Mouse (Mus musculus): Measurements from ENCODE around the gene Mthfr. TPM values are rescaled to one million over a fixed set of nuclear protein-coding genes. Genes with fewer than 3 reads are reported as not detected.
"Not testable (repeated sequence)": the region's sequence is repeated elsewhere in the genome, so short reads cannot be mapped to it uniquely, and the experiment has no call there.

Mthfr gene
- total RNA-seq, 2 experiments from 2014 or later = 23.3 to 24.9 TPM

DNA sequence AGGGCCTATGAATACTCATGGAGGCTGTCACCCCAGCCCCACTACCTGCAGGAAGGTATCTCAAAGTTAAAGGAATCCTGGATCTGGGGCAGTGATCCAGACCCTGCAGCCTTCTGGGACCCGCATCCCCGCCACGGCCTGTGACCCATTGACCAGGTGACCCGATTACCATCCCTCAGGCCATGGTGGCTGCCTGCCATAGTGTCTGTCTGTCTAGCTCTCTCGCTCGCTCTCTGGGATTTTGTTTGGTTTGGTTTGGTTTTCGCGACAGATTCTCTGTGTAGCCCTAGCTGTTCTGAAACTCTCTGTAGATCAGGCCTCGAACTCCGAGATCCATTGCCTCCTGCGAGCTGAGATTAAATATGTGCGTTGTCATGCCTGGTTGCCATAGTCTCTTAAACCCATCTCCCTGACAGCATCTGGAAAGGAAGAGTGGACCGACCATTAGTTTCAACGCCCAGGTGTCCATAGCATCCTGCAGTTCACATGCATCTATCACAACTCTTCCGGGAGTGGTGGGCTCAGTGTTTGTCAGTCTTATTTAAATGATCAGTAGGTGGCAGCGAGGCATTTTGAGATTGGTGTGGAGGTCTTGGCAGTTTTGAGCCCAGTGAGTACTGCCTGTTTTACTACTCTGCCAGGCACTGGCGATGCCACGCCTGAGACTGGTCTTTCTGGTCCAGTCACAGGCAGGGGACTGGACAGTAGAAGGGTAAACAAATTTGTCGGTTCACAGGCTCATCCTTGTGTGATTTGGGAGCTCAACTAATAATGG is 564 bp downstream of the Mthfr start:
- DNase-seq (ENCODE audit: low spot score in 2 of 2) = no peak

DNA sequence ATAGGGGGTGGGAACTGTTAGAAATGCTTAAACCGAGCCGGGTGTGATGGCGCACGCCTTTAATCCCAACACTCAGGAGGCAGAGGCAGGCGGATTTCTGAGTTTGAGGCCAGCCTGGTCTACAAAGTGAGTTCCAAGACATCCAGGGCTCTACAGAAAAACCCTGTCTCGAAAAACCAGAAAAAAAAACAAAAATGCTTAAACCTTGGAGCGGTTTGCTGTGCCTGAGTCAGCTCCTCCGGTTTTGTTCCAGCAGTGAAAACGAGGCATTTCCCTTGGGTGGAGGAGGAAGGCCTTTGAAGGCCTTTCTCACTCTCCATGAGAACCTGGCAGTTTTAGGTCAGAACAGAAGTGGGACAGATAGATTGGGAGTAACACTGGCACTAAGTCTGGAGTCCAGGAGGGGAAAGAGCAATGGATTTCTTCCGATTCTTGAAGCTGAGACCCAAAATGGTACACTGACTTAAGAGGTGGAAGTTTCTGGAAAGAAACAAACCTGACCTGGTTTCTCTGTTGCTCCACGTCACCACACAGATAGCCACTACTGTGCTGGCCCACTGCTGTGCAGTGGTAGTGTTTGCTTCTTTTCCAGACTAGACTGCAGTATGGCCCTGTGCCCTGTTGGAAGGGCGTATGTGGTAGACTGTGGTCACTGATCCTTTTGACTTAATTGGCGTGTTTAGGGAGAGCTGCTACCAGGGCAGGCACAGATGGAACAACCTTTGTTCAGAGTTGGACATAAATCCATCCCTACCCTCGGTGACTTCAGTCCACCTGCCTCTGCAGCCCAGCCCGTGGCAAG is 1.4 kb downstream of the Mthfr start:
- no peak for DNase-seq (ENCODE audit: low spot score in 2 of 2)

DNA sequence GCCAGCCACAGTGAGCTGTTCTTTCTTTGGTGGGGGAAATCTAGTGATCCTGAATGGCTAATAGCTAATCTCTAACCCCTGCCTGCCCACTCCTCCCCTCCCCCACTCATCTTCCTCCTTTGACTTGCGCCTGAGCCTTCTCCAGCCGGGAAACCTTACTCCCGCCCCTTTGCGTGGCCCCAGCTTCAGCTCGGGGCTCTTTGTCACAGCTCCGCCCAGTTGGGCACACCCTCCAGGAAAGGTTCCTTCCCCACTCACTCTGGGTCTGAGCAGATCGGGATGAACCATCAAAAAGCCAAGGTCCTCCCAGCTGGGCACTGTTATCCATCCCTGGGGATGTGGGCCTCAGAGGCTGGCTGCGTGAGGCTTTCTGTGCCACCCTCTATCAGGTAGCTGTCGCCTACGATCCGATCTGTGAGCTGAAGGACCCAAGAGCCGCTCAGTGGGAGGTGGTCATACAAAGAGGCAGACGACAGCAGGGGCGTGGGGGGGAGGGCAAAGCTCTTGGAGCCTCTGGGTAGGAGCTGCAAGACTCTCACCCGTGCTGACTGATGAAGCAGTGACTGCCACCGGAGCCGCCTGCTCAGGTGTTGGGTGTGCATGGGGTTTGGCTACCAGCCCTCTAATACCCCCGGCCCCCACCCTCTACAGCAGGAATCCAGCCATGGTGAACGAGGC is 2.2 kb downstream of the Mthfr start:
- no peak for DNase-seq (ENCODE audit: low spot score in 2 of 2)

DNA sequence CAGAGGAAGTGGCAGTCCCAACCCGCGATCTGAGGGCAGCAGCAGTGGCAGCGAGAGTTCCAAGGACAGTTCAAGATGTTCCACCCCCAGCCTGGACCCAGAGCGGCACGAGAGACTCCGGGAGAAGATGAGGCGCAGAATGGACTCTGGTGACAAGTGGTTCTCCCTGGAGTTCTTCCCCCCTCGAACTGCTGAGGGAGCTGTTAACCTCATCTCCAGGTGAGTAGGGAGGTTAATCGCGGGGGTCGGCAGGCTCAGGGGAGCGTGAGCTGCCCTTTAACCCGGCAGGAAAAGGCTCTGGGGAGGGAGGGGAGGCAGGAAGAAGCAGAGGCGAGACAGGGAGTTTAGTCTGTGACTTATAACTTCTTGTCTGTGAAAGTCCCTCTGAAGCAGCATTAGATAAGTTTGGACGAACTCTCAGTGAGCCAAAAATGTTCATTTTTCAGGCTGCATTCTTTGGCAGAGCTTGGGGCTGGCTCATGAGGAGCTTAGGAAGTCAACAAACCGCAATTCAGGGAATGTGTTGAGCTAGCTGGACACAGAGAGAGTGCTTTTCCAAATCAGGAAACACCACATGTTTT is 2.8 kb downstream of the Mthfr start:
- DNase-seq (ENCODE audit: low spot score in 2 of 2) = no peak

DNA sequence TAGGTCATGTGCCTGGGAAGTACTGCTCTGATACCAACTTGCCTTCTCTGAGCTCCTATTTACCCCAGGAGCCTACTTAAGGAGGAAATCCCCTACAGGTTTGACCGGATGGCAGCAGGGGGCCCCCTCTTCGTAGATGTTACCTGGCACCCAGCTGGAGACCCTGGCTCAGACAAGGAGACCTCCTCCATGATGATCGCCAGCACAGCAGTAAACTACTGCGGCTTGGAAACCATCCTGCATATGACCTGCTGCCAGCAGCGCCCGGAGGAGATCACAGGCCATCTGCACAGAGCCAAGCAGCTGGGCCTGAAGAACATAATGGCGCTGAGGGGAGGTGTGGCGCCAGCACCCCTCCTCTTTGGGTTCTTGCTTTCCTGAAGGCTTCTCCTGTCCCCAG is 4.5 kb downstream of the Mthfr start:
- not testable (repeated sequence) for DNase-seq (ENCODE audit: low spot score in 2 of 2)

GRCm38 (mm10) chr4:148044113-148044512 is 5.2 kb downstream of the Mthfr start:
- DNase-seq (ENCODE audit: low spot score in 2 of 2) = no peak

GRCm38 (mm10) chr4:148046450-148047031 is 7.7 kb downstream of the Mthfr start:
- DNase-seq (ENCODE audit: low spot score in 2 of 2) = no peak

DNA sequence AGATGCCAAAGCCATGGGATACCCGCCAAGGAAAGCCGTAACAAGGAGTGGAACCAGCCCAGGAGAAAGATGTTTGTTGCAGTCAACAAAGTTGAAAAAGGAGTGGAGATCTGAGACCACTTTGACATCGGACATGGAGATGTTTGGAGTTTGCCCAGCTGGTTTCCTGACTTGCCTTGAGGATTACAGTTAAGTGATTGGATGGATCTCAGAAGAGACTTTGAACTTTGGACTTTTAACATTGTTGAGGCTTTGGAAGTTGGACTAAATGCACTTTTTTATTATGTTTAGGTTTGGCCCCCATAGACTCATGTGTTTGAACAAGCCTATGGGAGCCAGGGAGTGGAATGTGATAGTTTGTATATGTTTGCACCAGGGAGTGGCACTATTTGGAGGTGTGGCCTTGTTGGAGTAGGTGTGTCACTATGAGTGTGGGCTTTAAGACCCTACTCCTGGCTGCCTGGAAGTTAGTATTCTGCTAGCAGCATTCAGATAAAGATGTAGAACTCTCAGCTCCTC is 11.6 kb downstream of the Mthfr start:
- not testable (repeated sequence) for DNase-seq (ENCODE audit: low spot score in 2 of 2)

DNA sequence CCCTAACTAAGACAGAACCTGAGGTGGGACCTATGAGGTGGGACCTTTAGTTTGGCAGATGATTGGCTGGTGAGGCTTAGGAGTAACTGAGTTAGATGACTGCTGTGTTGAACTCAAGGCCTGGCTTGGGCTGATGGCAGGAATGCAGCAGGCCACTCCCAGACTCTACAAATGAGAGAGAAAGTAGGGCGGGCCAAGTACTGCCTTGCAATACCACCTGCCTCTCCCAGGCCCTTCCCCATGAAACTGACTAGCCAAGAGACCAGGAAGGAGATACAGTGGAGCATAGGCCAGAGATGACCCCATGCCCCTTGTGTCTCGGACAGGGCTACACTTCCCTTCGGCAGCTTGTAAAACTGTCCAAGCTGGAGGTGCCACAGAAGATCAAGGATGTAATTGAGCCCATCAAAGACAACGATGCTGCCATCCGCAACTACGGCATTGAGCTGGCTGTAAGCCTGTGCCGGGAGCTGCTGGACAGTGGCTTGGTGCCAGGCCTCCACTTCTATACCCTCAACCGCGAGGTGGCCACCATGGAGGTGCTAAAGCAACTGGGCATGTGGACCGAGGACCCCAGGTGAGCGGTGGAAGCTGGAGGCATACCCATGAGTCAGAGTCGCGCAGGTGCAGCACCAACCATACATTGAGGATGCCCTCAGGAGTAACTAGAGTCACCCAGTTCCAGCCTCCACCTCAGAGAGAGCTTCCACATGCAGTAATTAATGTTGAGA is 12.3 kb downstream of the Mthfr start:
- no peak for DNase-seq (ENCODE audit: low spot score in 2 of 2)

- DNase-seq (ENCODE audit: low spot score in 2 of 2) = no peak
Observed at GRCm38 (mm10) chr4:148051886-148052285, 13.0 kb downstream of the Mthfr start.

- no peak for DNase-seq (ENCODE audit: low spot score in 2 of 2)
Observed at GRCm38 (mm10) chr4:148052976-148053375, 14.1 kb downstream of the Mthfr start.

DNA sequence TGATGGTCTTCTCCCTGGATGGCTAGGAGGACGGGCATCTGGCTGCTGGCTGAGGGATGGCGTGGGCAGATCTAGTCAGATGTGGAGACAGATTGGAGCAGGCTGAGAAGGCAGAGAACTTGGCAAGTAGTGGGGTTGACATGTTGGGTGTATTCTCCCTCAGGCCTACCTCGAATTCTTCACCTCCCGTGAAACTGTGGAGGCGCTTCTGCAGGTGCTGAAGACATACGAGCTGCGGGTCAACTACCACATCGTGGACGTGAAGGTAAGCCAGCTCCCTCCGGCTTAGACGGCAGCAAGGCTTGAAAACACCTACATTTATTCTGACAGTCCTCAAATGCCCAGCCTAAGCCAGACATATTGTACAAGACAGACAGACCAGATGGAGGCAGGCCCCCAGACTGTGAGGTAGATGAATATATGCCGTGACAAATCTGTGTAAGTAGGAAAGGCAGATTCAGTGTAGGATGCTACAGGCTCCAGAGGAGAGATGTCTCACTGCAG is 14.6 kb downstream of the Mthfr start:
- peak; percentile 51 to 58 for DNase-seq (ENCODE audit: low spot score in 2 of 2)

DNA sequence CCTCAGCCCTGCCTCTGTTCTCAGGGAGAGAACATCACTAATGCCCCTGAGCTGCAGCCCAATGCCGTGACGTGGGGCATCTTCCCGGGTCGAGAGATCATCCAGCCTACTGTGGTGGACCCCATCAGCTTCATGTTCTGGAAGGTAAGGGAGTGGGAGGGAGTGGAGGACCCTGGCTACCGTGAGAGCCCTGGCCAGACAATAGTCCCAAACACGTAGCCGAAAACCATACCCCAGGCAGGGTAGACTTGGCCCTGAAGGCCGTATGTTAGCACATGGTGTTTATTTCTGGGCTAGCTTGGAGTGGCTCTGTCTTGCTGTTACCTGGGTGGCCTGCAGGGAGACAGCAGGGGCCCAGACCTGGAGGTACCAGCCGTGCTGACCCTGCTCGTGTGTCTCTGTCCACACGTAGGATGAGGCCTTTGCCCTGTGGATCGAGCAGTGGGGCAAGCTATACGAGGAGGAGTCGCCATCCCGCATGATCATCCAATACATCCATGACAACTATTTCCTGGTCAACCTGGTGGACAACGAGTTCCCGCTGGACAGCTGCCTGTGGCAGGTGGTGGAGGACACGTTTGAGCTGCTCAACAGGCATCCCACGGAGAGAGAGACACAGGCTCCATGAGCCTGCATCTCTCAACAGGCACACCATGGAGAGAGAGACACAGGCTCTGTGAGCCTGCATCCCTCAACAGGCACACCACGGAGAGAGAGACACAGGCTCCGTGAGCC is 16.3 kb downstream of the Mthfr start:
- no peak for DNase-seq (ENCODE audit: low spot score in 2 of 2)

- DNase-seq (ENCODE audit: low spot score in 2 of 2) = no peak
Observed at GRCm38 (mm10) chr4:148056246-148056645, 17.4 kb downstream of the Mthfr start.

DNA sequence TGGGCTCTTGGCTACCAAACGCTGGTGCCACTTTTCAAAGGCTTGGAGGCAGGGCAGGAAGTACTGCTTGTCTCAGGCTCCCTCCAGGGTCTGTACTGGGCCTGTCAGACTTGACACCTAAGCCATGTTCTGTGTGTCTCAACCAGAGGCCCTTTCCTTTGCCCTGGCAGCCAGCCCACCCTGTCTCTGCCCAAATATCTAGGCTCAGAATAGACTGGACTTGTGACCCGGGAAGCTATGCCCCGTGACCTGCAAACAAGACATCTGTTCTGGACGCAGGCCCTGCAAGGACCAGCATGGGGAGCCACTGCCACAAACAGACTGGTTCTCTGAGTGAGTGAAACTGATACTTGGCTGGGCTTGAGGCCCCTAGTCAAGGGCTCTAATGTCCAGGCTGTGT is 17.9 kb downstream of the Mthfr start:
- no peak for DNase-seq (ENCODE audit: low spot score in 2 of 2)

DNA sequence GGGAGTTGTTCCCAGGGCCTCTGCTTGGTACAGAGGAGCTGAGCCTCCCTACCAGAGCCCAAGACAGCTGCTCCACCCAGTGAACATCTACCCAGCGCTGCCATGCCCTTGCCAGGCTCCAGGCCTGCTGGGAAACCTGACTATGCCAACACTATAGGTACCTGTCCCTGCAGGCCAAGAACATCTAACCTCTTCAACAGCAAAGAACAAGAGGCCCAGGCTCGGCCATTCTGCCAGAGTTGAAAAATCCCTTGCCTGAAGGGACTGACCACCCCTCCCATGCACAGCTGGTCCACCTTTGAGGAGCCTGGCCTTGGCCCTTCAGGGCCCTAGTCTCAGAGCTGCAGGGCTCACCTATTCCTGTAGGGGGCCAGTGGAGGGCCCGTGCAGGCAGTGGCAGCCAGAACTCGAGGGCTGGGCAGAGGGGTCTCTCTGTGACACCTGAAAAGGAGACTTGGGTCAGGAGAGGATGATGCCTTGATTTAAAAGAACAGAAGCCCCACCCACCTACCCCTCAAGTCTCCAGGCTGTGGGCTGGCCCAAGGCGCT is 18.9 kb downstream of the Mthfr start:
- DNase-seq (ENCODE audit: low spot score in 2 of 2) = no peak

- no peak for DNase-seq (ENCODE audit: low spot score in 2 of 2)
Observed at GRCm38 (mm10) chr4:148058218-148058819, 19.4 kb downstream of the Mthfr start.

DNA sequence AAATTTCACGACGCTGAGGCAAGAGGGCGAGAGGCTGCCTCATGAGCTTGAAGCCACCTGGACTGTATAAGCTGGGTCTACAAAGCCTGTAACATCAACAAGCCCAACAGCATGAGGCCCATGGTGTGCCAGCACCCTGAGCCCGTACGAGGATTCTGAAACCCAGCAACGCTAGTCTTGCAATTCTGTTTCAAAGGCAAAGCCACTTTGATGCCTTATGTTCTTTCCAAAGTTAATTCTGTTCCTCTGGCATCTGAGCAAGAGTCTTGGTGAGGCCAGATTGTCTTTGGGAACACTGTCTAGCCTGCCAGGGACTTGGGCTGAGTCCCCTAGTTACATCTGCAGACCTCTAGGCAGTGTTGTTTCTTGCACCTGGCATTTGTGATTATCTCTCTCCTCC is 20.1 kb downstream of the Mthfr start:
- DNase-seq (ENCODE audit: low spot score in 2 of 2) = no peak

All from layer of hippocampus, postnatal 10 days (tissue).